Mouse (Mus musculus): ENCODE results near the gene Pml.

Pml gene

GRCm38 (mm10) chr9:58234502-58235015, 15.0 kb downstream of the Pml start:
- no peak for DNase-seq (ENCODE audit: low spot score in 2 of 2)

GRCm38 (mm10) chr9:58232374-58232773, 17.2 kb downstream of the Pml start:
- no peak for DNase-seq (ENCODE audit: low spot score in 2 of 2)

- no peak for DNase-seq (ENCODE audit: low spot score in 2 of 2)
These were observed 17.8 kb downstream of the Pml start for GRCm38 (mm10) chr9:58231746-58232145.

- no peak for DNase-seq (ENCODE audit: low spot score in 2 of 2)
These were observed 20.7 kb downstream of the Pml start for GRCm38 (mm10) chr9:58228777-58229466.

GRCm38 (mm10) chr9:58225915-58226913, 23.4 kb downstream of the Pml start:
- peak in 1 of 2 experiments; percentile 46 for DNase-seq (ENCODE audit: low spot score in 2 of 2)

GRCm38 (mm10) chr9:58224356-58224755, 25.2 kb downstream of the Pml start:
- DNase-seq (ENCODE audit: low spot score in 2 of 2) = no peak

- DNase-seq (ENCODE audit: low spot score in 2 of 2) = no peak
These were observed 29.2 kb downstream of the Pml start for GRCm38 (mm10) chr9:58220218-58220903.

GRCm38 (mm10) chr9:58218539-58218938, 31.0 kb downstream of the Pml start:
- no peak for DNase-seq (ENCODE audit: low spot score in 2 of 2)

- DNase-seq (ENCODE audit: low spot score in 2 of 2) = peak in 1 of 2 experiments; percentile 35
These were observed 33.2 kb downstream of the Pml start for GRCm38 (mm10) chr9:58216402-58216801.

- DNase-seq (ENCODE audit: low spot score in 2 of 2) = no peak
These were observed 34.9 kb downstream of the Pml start for GRCm38 (mm10) chr9:58214519-58215180.

- no peak for DNase-seq (ENCODE audit: low spot score in 2 of 2)
These were observed 35.7 kb downstream of the Pml start for GRCm38 (mm10) chr9:58213865-58214264.

- no peak for DNase-seq (ENCODE audit: low spot score in 2 of 2)
These were observed 36.2 kb downstream of the Pml start for GRCm38 (mm10) chr9:58213377-58213776.

GRCm38 (mm10) chr9:58210304-58210627, 39.3 kb downstream of the Pml start:
- DNase-seq (ENCODE audit: low spot score in 2 of 2) = no peak

- no peak for DNase-seq (ENCODE audit: low spot score in 2 of 2)
These were observed 39.9 kb downstream of the Pml start for GRCm38 (mm10) chr9:58209462-58210303.

GRCm38 (mm10) chr9:58206013-58206412, 43.6 kb downstream of the Pml start:
- DNase-seq (ENCODE audit: low spot score in 2 of 2) = no peak

- DNase-seq (ENCODE audit: low spot score in 2 of 2) = peak; percentile 92 to 94
These were observed 45.1 kb downstream of the Pml start for GRCm38 (mm10) chr9:58204448-58205000.

- peak in 1 of 2 experiments; percentile 27 for DNase-seq (ENCODE audit: low spot score in 2 of 2)
These were observed 45.8 kb downstream of the Pml start, which contains the start of the genes Islr and Islr2 for GRCm38 (mm10) chr9:58203516-58204447. Islr (minus strand) TSS chr9:58204306. Islr2 (minus strand) TSS chr9:58204319.

GRCm38 (mm10) chr9:58202676-58203453, 46.7 kb downstream of the Pml start:
- peak; percentile 20 to 45 for DNase-seq (ENCODE audit: low spot score in 2 of 2)

Data from frontal cortex, postnatal 25 days (tissue).